Mouse (Mus musculus): ENCODE data around the gene Msh4.

- TF ChIP-seq MAFK (IDR thresholded peaks at IDR 0.05; ENCODE audit: insufficient read depth, low read depth, low read length) = no peak
- TF ChIP-seq CHD2 (IDR thresholded peaks at IDR 0.05; ENCODE audit: low read depth, low read length) = no peak
- TF ChIP-seq HCFC1 (IDR thresholded peaks at IDR 0.05; ENCODE audit: borderline replicate concordance, insufficient read depth, low read length) = no peak
These were observed 4.6 kb upstream of the Msh4 start for GRCm38 (mm10) chr3:153910489-153910888.

Measured in ES-E14 (cell line).